Mouse (Mus musculus) midbrain, embryonic 15.5 days (tissue): ENCODE measurements around the gene Gm12355. TPM values are rescaled to one million over a fixed set of nuclear protein-coding genes. Genes with fewer than 3 reads are reported as not detected.

ENCODE experiments used
- polyA plus RNA-seq: library from polyadenylated mRNA; unstranded; fragments of >200 nt; fragmentation: Nextera tagmentation; extraction: Ambion mirVana; gene quantifications from 2 replicates; pipeline ENCODE4 v1.2.1, GENCODE M21; 2015

Gm12355 gene
- polyA plus RNA-seq, 1 experiment from 2014 or later, result 0.66 TPM

Other genes starting within 250 kb of the Gm12355 start
- 0.43 TPM in 1 of 2 replicates, not detected in the other for gene Tcap, start 241.8 kb downstream of the Gm12355 start, polyA plus RNA-seq
- 1.2 and 1.3 TPM in 2 replicates for gene Pnmt, start 239.2 kb downstream of the Gm12355 start, polyA plus RNA-seq
- 9.6 and 9.9 TPM in 2 replicates for gene Pgap3, start 225.2 kb downstream of the Gm12355 start, polyA plus RNA-seq
- gene Erbb2, start 213.2 kb downstream of the Gm12355 start, polyA plus RNA-seq, result 6.8 and 7.7 TPM in 2 replicates
- 233 and 238 TPM in 2 replicates for gene Mien1, start 186.7 kb downstream of the Gm12355 start, polyA plus RNA-seq
- gene Grb7, start 179.3 kb downstream of the Gm12355 start, polyA plus RNA-seq, result 0.80 and 1.1 TPM in 2 replicates
- 0.04 TPM in 1 of 2 replicates, not detected in the other for gene Ikzf3, start 79.6 kb downstream of the Gm12355 start, polyA plus RNA-seq
- gene Zpbp2, start 74.6 kb downstream of the Gm12355 start, polyA plus RNA-seq, result 0.14 TPM in 1 of 2 replicates, not detected in the other
- gene Ormdl3, start 38.3 kb downstream of the Gm12355 start, polyA plus RNA-seq, result 120 TPM in 2 replicates
- not detected in 2 replicates for gene Lrrc3c, start 27.4 kb downstream of the Gm12355 start, polyA plus RNA-seq
- gene Gsdma3, start 699 bp upstream of the Gm12355 start, polyA plus RNA-seq, result not detected in 2 replicates
- not detected in 2 replicates for gene Gsdma2, start 21.1 kb upstream of the Gm12355 start, polyA plus RNA-seq
- not detected in 2 replicates for gene Gsdma, start 38.7 kb upstream of the Gm12355 start, polyA plus RNA-seq
- 198 TPM in 2 replicates for gene Psmd3, start 56.9 kb upstream of the Gm12355 start, polyA plus RNA-seq
- not detected in 2 replicates for gene Csf3, start 75.6 kb upstream of the Gm12355 start, polyA plus RNA-seq
- 82.9 and 84.8 TPM in 2 replicates for gene Med24, start 103.8 kb upstream of the Gm12355 start, polyA plus RNA-seq
- 151 and 158 TPM in 2 replicates for gene Thra, start 115.0 kb upstream of the Gm12355 start, polyA plus RNA-seq
- gene Nr1d1, start 149.7 kb upstream of the Gm12355 start, polyA plus RNA-seq, result 3.4 and 3.9 TPM in 2 replicates
- 33.2 and 33.6 TPM in 2 replicates for gene Msl1, start 169.9 kb upstream of the Gm12355 start, polyA plus RNA-seq
- 56.3 and 57.7 TPM in 2 replicates for gene Casc3, start 179.2 kb upstream of the Gm12355 start, polyA plus RNA-seq
- 9.1 and 9.2 TPM in 2 replicates for gene Rapgefl1, start 211.1 kb upstream of the Gm12355 start, polyA plus RNA-seq
- gene Wipf2, start 238.0 kb upstream of the Gm12355 start, polyA plus RNA-seq, result 4.9 and 5.3 TPM in 2 replicates